Mouse (Mus musculus) thymus, postnatal 14 days (tissue): ENCODE measurements around the gene Gngt2.

ENCODE experiments used
- DNase-seq: peaks from one replicate; pipeline ENCODE4 v3.0.0; 2021

Gene Gngt2

DNA sequence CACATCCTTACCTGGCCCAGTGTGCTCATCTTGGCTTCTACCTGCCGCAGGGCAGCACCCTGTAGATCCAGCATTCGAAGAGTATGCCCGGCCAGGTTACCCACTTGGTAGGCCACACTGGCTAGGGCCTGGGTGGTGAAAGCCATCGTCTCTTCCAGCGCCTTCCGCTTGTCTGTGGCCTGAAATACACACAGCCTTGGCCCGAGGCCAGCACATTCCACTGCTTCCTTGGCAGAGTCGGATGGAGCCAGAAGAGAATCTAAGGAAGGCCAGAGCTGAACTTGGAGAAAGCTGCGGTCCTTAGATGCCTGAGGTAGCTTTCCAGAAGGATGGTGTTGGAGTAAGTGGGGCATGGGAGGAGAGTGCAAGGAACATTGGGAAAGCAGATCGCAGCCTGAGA is at the start of gene Gngt2:
Gene Gngt2, plus strand, starts transcription at position 158 of the 400 bp plus-strand sequence.
- peak; percentile 16 for DNase-seq

DNA sequence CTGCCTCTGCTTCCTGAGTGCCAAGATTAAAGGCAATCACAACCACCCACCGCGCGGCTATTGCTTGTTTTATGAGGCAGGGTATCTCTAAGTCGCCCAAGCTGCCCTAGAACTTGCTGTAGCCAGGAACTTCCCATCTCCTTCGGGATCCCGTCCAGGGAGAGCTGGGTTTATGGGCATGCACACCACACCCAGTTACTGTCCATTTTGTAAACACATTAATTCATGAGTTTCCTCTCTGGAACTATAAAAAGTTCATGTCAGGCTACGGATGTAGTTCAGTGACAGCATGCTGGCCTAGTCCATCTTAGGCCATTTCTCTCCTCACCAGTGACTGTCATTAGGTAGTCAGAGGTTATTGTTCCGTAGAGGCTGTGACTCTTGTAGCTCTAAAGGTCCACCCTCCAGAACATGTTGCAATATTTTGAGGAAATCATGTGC is 47.5 kb upstream of the Gngt2 start:
- no peak for DNase-seq

DNA sequence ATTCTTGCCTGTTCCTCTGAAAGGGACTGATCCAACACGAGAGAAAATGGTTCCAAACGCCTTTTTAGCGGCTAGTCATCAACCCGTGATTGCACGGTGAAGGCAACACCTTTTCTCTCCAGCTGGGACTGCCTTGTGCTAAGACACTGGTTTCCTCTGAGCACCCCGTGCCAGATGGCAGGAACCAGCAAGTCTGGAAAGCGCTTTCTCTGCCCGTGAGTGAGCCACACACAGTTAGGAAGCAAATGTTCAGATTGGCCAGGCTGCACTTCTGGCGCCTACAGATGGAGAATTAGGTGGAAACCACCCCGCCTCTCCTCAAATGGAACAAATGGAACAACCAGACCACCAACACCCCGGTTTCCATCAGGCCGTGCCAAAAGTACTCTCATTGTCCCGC is 45.2 kb upstream of the Gngt2 start:
- DNase-seq = no peak

DNA sequence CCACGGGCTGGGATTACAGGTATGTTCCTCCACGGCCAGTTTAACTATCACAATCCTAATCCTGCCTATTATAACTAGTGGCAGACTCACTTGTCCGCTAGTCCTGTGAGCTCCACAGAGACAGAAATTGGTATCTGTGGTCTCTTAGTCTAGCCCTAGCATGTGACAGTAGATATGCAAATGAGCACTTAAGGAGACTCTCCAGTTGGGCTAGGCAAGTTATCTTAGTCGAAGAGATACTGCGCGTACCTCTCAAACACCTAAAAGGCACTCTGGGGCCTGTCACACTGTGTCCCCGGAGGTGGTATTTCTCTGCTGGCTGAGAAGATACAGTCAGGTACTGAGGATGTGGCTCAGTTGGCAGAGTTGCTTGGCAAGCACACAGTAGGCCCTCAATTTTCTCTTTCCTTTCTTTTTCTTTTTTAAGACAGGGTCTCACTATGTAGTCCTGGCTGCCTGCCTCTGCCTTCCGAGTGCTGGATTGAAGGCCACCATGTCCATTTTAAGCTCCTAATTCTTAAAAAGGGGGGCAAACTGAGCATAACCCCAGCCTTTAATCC is 44.0 kb upstream of the Gngt2 start:
- DNase-seq = no peak

DNA sequence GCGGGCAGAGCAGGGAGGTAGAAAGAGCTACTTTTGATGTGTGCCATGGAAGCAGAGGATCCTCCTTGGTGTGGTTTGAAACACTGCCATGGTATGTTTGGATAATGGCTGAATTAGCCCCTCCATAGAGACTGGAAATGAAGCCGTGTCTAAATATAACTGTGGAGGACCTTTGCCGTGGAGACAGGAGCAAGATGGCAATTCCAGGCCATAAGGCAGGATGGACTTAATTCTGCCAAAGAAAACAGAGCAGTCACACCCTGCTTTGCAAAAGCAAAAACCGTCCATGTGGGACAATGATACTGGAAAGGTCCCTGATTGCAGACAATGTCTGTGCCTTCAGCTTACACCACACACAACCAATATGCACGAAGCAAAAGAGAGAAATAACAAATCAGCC is 42.8 kb upstream of the Gngt2 start:
- no peak for DNase-seq

DNA sequence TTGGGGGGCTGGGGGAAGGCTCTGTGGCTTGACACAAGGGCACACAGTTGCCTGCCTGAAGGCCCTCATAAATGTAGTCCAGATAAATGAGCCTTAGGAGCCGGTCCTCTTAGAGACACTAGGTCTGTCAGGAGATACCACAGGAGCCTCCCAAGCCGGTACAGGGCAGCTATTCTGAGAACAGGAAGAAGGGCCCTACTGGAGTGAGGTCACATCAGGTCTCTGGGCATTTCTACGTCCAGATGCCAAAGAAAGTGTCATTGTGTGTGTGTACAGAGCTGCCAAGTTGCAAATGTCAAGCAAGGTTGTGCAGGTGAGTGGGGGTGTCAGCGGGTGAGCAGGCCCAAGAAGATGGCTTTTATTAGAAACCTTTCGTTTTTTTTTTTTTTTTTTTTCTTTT is 41.4 kb upstream of the Gngt2 start:
- DNase-seq = no peak

DNA sequence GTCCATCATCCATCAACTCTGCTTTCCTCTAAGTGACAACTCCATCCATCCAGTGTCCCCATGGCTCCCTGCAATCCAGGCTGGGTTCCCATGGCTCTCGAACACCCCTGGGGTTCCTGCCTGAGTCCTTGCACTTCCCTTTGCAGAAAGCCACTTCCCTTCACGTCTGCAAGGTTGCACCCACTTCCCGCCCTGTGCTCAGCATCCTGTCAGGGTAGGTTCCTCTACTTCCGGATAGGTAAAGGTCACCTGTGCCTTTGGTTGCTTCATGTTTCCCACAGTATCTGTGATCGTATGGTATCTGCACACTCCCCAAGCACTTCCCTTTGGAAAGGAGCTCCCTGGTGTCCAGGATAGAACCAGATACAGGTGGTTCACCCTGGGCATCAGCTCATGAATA is 32.0 kb upstream of the Gngt2 start:
- peak; percentile 58 for DNase-seq

DNA sequence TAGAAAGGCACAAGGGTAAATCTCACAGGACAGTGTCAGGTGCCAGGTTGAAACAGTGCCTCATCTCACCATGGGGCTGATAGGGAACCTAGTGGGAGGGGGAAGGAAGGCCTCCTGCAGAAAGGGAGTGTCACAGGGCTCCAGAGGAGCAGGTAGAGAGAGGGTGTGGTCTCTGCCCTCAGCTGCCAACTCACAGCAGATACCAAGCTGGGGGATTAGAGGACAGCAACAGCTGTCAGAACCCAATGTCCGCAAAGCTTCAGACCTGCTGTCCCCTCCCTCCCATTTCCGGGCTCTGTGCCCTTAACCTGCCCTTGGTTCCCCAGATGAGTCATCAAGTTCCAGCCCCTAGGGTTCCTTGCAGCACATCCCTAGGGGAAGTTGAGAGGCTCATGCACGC is 31.5 kb upstream of the Gngt2 start:
- DNase-seq = peak; percentile 6

DNA sequence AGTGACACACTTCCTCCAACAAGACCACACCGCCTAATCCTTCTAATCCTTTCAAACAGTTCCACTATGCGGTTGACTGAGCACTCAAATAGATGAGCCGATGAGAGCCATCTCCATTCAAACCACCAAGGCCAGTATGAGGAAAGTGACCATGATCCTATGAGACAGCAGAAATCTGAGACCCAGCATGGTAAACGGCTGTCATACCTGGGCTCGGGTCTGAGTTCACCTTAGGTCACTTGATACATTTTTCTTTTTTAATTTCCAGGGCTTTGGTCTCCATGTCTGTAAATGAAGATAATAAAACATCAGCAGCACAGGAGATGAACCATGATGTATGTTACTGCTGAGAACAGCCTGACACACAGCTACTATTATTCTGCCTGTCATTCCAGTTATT is 29.1 kb upstream of the Gngt2 start:
- DNase-seq = no peak

DNA sequence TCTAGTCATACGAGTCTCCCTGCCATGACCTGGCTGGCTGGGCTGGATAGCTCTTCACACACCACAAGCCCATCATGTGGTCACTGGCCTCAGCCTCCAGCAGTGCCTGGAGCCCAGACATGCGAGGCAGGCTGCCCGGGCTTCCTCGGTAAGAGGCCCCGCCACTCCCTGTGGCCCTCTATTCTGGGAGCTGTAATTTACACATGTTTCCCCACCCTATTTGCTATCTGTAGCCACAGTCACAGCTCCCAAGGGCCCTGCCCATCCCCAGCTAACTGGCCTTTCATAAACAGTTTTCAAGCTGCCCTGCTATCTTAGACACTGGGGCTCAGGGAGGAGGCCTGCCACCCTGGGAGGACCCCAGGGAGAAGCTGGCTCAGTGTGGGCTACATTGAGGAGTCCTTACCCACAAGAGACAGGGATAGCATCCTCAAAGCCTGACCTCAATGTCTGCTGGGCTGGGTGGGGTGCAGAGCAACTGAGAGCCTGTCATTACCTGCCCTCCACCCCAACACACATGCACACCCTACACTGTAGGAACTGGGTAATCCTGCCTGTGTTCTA is 28.5 kb upstream of the Gngt2 start:
- DNase-seq = no peak

DNA sequence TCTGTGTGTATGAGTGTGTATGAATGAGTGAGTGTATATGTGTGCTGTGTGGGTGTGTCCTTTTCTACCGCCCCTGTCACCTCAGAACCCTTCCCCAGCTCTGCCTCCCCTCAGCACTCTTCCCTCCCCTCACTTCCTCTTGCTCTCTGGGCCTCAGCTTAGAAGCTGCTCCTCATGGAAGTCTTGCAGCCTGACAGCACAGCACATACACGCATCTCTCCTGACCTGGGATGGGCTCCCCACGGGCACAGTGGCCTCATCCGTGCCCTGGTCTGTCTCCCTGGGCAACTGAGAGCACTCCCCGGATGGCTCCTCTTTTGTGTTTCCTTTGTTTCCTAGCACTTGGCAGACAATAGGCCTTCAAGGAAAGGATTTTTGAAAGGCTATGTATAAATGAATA is 27.4 kb upstream of the Gngt2 start:
- DNase-seq = no peak

DNA sequence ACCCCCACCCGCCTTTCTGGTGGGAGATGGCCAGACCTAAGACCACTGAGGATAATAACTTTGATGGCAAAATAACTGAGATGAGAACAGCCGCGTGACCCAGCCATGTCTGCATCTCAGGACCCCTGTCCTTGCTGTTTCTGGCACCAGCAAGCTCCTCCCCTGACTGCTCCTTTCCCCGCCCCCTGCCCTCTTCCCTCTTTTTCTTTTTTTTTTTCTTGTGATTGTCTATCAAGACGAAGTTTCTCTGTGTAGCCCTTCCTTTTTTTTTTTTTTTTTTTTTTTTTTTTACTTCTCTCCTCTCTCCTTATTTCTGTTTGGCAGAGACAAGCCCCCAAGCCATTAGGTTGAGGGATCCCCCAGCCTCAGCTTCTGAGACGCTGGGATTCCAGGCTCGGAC is 26.2 kb upstream of the Gngt2 start:
- no peak for DNase-seq

DNA sequence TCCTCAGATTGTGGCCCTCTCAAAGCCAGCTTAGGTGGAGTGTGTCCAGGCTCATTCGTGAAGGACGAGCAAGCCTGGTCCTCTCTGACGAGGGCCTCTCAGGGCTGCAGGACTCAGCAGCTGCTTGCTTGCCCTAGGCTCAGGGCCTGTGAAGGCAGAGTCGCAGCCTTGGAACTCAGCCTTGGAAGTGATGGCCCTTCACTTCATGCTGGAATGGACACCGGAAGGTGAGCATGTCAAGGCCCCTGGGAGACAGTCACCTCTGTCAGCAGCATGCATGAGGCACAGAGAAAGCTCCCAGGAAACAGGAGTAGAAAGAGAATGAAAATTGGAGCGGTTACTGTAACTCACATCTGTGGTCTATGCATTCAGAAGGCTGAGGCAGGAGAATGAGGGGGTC is 25.3 kb upstream of the Gngt2 start:
- DNase-seq = no peak

DNA sequence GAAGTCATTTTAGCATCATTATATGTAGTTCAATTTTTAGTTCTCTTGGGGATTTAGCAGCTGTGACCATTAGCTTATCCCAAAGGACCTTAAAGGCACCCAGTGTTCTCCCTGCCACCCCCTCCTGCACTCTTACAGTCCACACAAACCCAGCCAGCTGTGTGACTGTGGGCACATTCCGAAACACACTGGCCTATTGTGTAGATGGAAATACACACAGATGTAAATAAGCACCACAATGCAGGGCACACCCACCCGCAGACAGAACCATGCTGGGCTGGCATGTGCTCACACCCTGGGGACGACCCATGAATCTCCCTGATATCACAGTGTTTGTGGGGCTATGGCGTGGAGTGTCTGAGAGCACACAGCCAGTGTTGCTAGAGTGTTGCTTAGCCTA is 24.8 kb upstream of the Gngt2 start:
- DNase-seq = no peak

DNA sequence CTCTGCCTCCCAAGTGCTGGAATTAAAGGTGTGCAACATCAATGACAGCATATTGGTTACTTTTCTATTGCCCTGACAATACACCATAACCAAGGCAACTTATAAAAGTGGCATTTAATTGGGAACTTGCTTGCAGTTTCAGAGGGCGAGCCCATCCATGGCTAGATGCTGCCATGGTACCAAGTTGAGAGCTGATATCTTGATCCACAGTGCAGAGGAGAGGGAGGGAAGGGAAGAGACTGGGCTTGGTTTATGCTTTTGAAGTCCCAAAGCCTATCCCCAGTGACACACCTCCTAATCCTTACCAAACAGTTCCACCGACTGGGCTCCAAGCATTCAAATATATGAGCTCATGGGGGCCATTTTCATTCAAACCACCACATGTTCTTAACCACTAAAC is 22.9 kb upstream of the Gngt2 start:
- no peak for DNase-seq

DNA sequence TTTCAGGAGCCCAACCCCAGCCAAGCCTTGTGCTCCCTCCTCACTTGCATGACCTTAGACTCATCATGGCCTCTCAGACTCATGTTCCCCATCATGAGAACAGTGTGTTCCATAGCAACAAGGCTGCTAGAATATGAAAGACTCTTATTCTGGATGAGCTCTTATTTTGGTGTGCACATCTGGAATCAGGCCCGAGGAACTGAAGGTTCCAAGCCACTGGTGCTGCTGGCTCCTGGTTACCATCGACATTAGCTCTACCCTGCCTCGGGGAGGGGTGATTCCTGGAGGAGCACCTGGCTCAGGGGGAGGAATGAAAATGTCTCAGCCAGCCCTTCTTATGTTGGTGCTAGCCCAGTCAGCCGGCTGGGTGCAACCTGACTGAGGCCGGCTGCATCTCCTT is 22.2 kb upstream of the Gngt2 start:
- no peak for DNase-seq

DNA sequence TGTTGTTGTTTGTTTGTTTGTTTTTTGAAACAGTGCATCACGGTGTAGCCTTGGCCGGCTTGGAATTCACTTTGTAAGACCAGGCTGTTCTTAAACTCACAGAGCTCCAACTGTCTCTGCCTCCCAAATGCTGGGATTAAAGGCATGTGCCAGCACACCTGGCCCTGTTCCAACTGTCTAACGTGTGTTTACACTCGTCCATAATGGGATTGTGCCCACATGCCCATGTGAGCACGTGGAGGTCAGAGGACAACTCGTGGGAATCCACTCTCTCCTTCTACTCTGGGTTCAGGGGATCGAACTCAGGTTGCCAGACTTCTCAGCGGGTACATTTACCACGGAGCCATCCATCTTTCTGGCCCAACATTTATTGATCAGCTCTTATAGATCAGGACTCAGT is 21.6 kb upstream of the Gngt2 start:
- DNase-seq = no peak

DNA sequence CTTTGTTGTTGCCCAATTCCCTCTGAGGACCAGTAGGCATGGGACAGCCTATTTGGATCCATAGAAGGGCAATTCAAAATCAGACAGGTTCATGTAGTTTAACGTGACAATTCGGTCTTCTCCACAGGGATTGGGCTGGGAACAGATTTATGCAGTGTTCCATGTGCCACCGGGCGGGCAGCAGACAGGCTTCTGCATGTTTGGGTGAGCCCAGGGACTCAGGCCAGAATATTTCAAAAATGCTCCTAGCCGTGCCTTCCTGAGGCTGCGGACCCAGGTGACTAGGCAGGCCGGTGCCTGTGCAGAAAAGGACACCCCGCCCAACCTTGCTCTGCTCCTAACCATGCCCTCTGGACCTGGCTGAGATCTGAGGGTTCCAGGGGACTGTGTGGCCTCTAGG is 17.9 kb upstream of the Gngt2 start:
- no peak for DNase-seq

DNA sequence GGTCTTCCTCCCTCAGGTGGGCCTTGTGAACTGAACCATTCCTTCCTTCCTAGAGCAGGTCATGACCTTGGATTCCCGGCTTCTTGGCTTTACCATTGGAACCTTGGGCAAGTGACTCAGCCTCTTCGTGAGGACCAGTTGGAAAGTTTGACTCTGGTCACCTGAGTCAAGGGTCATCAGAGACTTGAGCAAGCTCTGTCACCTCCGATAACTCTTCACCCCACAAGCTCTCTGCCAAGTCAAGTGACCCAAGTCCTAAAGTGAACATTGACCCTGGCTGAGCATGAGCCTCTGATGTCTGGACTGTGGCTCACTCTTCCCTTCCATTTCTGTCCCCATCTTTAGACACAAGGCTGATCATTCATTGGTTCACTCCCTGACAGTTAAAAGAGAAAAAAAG is 15.5 kb upstream of the Gngt2 start:
- no peak for DNase-seq

DNA sequence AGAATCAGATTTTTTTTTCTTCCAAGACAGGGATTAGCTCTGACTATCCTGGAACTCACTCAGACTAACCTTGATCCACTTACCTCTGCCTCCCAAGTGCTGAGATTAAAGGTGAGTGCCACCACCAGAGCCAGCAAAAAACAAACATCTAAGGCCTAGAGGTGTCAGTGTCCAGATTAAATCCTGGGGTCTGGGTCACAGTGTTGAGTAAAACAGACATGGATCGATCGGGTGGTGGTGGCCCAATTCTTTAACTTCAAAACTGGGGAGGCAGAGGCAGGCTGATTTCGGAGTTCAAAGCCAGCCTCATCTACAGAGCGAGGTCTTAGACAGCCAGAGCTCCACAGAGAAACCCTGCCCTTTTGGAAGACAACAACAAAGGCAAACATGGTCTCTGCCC is 14.6 kb upstream of the Gngt2 start:
- DNase-seq = no peak

DNA sequence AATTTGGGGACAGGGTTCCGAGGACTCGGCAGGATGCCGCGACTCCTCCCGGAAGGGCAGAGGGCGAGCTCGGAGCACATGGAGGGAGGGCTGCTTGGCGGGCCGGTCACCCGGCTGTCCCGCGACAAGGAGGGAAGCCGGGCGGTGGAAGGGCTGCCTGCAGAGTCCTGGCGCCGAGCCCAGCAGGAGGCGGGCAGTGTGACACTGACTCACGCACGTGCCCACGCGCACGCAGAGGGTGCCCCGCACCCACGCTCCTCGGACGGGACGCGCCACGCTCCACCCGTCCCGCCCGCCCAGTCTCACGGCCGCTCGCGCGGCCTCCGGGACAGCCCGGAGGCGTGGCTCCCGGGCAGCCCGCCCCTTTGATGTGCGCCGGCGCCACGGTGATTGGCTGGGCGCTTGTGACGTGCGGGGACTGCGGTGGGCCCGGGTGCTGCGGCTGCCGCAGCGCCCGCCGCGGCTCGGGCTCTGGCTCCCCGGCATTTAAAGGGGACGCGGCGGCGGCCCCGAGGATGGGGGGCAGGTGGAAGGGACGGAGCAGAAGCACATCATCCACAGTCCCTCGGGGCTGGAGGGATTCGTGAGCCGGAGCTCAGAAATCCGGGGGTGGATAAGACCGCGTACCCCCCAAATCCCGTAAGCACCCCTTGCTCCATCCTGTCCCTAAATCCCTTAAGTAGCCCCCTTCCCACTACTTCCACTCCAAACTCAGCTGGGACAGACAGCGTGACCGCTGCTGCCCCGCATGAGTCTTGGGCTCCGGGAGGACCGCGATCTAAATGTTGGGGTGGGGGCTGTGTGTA is 12.7 kb upstream of the Gngt2 start, which contains the start of gene Phospho1:
Gene Phospho1, plus strand, starts transcription at position 429 of the 806 bp plus-strand sequence.
- DNase-seq = peak; percentile 93

DNA sequence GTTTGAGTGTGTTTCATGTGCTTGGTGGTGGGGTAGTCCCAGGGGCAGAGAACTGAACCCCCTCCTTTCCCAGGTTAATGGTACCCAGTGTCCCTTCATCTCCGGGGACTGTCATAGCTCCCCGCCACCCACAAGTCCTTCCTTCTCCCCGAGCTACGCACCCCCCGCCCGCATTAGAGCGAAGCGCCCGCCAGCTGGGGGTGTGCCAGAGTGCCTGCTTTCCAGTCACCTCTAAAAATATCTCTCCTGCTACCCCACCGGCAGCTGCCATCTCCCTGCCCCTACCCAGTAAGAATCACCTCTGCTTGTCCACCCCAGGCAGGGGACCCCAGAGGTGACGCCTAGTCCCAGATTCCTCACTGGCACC is 12.2 kb upstream of the Gngt2 start:
- peak; percentile 65 for DNase-seq

DNA sequence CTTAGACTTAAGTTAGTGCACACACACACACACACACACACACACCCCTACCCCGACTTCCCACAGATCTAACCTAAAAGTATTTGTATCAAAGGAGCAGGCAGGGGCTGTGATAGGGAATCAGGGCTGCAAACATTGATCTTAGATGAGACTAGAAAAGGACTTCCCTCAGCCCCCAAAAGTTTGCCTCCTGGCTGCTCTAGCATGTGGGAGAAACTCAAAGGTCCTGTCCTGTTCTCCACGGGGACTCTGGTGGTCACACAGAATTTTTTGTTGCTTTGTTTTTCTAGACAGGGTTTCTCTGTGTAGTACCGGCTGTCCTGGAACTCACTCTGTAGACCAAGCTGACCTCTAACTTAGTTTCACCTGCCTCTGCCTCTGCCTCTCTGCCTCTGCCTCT is 11.4 kb upstream of the Gngt2 start:
- no peak for DNase-seq

DNA sequence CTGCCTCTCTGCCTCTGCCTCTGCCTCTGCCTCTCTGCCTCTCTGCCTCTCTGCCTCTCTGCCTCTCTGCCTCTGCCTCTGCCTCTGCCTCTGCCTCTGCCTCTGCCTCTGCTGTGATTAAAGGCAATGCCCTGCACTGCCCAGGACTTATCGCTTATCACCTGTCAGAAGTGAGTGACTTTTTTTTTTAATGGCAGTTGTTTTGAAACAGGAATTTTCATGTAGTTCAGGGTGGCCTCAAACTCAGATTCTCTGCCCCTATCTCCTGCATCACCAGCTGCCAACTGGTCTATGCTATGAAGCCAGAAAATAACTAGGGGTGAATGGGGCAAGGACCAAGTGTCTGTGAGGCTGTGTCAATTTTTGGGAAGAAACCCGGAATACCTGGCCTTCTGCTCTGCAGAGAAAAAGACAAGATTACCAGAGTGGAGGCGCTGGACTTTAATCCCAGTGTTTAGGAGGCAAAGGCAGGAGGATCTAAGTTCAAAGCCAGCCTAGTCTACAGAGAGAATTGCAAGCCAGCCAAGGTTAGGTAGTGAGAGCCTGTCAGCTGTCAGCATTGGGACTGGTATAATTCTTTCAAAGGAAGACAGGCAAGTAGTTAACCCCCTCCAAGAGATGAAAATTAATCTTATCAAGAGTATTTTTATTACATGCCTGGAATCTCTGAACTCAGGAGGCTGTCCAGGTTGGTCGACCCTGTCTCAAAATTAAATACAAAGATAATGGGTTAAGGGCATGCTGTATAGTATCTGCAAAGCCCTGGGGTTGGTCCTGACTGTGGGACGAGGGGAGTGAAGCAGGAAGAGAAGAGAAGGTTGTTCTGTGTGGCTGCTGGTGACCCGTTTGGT is 10.5 kb upstream of the Gngt2 start:
- no peak for DNase-seq
